Mouse (Mus musculus): ENCODE results near the gene Gm13023.
"Not testable (repeated sequence)": the region's sequence is repeated elsewhere in the genome, so short reads cannot be mapped to it uniquely, and the experiment has no call there.

Gene Gm13023

GRCm38 (mm10) chr4:143789052-143789451 lies at the start of gene Gm13023:
TSS of gene Gm13023 (plus strand) at chr4:143789352.
- not testable (repeated sequence) for DNase-seq

- DNase-seq, result no peak
Measured at GRCm38 (mm10) chr4:143815993-143816392, 26.8 kb downstream of the Gm13023 start, which contains the start of gene Gm13084. TSS of gene Gm13084 (minus strand) at chr4:143816093.

Data from cerebellum, postnatal 25 days (tissue).